Mouse (Mus musculus) brown adipose tissue, adult 24 weeks (tissue): ENCODE data around the gene Hist2h3c1. TPM values are rescaled to one million over a fixed set of nuclear protein-coding genes. Genes with fewer than 3 reads are reported as not detected.
"Not testable (repeated sequence)": the region's sequence is repeated elsewhere in the genome, so short reads cannot be mapped to it uniquely, and the experiment has no call there.

Source experiments
- H3K27ac ChIP-seq: fragments of 200-500 bp; replicated peaks from 2 replicates; pipeline ENCODE4 v1.5.1; 2012; ENCODE audit warnings: low read depth, mild to moderate bottlenecking, low read length
- H3K4me1 ChIP-seq: fragments of 200-500 bp; 2 replicates; pipeline ENCODE4 v1.6.1; 2012; ENCODE audit warnings: low read length, mixed read lengths; ENCODE audit not compliant: control insufficient read depth, insufficient read depth, insufficient read length
- H3K4me3 ChIP-seq: fragments of 200-500 bp; 2 replicates; pipeline ENCODE4 v1.5.1; 2012; ENCODE audit warnings: low read depth, mild to moderate bottlenecking, low read length, moderate library complexity; ENCODE audit not compliant: insufficient read depth
- polyA plus RNA-seq: library from polyadenylated mRNA; stranded (reverse); fragments of >200 nt; gene quantifications from 2 replicates; pipeline ENCODE4 v1.2.4, GENCODE M21; 2012; ENCODE audit not compliant: missing spikeins, insufficient read depth, insufficient read length

Gene Hist2h3c1
- polyA plus RNA-seq, 1 experiment, result not detected

GRCm38 (mm10) chr3:96262216-96262875 lies 15.9 kb downstream of the Hist2h3c1 start:
- H3K4me1 ChIP-seq, result peaks cover 5% of the 10 kb centered on the region; the same call in 1 of the 2 replicates
- peak overlapping the region; percentile 94 for H3K27ac ChIP-seq
- H3K4me3 ChIP-seq, result peak overlapping the region; percentile 94

GRCm38 (mm10) chr3:96262979-96263550 lies 16.6 kb downstream of the Hist2h3c1 start, which contains the start of gene Hist2h4:
Gene Hist2h4, minus strand, starts transcription at chr3:96263311.
- peak within 1 kb of the TSS; percentile 94 for H3K4me3 ChIP-seq
- H3K4me1 ChIP-seq, result peaks cover 5% of the 10 kb centered on the region; the same call in 1 of the 2 replicates
- H3K27ac ChIP-seq, result peak within 1 kb of the TSS; percentile 97

GRCm38 (mm10) chr3:96263558-96264403 lies 17.3 kb downstream of the Hist2h3c1 start:
- Histone ChIP-seq H3K4me3 (peak overlapping the region; percentile 77), H3K4me1 (peaks cover 5% of the 10 kb centered on the region; the same call in 1 of the 2 replicates), H3K27ac (peak overlapping the region; percentile 97)

GRCm38 (mm10) chr3:96264404-96264949 lies 18.0 kb downstream of the Hist2h3c1 start:
- peak overlapping the region; percentile 97 for H3K27ac ChIP-seq
- peak overlapping the region; percentile 77 for H3K4me3 ChIP-seq
- peaks cover 5% of the 10 kb centered on the region; the same call in 1 of the 2 replicates for H3K4me1 ChIP-seq

- Histone ChIP-seq H3K4me3 (no peak overlapping the region), H3K4me1 (peaks cover 5% of the 10 kb centered on the region; the same call in 1 of the 2 replicates), H3K27ac (no peak overlapping the region)
Observed at GRCm38 (mm10) chr3:96266132-96266710, 19.7 kb downstream of the Hist2h3c1 start.

- Histone ChIP-seq H3K4me3 (no peak overlapping the region), H3K27ac (no peak overlapping the region), H3K4me1 (peaks cover 5% of the 10 kb centered on the region; the same call in 1 of the 2 replicates)
Observed at GRCm38 (mm10) chr3:96267541-96267940, 21.1 kb downstream of the Hist2h3c1 start.

- Histone ChIP-seq H3K27ac (peak within 1 kb of the TSS; percentile 72), H3K4me3 (peak within 1 kb of the TSS; percentile 51), H3K4me1 (peaks cover 5% of the 10 kb centered on the region; the same call in 1 of the 2 replicates)
Observed at GRCm38 (mm10) chr3:96268051-96268775, 21.7 kb downstream of the Hist2h3c1 start, which contains the start of gene Hist2h3b. Gene Hist2h3b, plus strand, starts transcription at chr3:96268654.

- H3K4me1 ChIP-seq, result not testable (repeated sequence)
- Histone ChIP-seq H3K27ac (peak overlapping the region; percentile 72), H3K4me3 (peak overlapping the region; percentile 51)
Observed at GRCm38 (mm10) chr3:96268776-96269378, 22.4 kb downstream of the Hist2h3c1 start.

GRCm38 (mm10) chr3:96269511-96270474 lies 23.3 kb downstream of the Hist2h3c1 start, which contains the start of gene Hist2h2bb:
Gene Hist2h2bb, plus strand, starts transcription at chr3:96269752.
- Histone ChIP-seq H3K27ac (peak within 1 kb of the TSS; percentile 72), H3K4me3 (peak within 1 kb of the TSS; percentile 61), H3K4me1 (no peaks in the 10 kb centered on the region)

GRCm38 (mm10) chr3:96273591-96274465 lies 27.3 kb downstream of the Hist2h3c1 start:
- no peak overlapping the region for H3K27ac ChIP-seq
- no peak overlapping the region for H3K4me3 ChIP-seq
- no peaks in the 10 kb centered on the region for H3K4me1 ChIP-seq

GRCm38 (mm10) chr3:96277428-96277799 lies 30.9 kb downstream of the Hist2h3c1 start:
- Histone ChIP-seq H3K4me3 (peak overlapping the region; percentile 27), H3K4me1 (no peaks in the 10 kb centered on the region), H3K27ac (no peak overlapping the region)
